Mouse (Mus musculus) hindbrain, embryonic 13.5 days (tissue): ENCODE results near the gene Lrr1. TPM values are rescaled to one million over a fixed set of nuclear protein-coding genes. Genes with fewer than 3 reads are reported as not detected.
"Not testable (repeated sequence)": the region's sequence is repeated elsewhere in the genome, so short reads cannot be mapped to it uniquely, and the experiment has no call there.

ENCODE experiments used
- ATAC-seq: fragments of 200-750 bp; cut with Nextera tagmentation; 2 replicates; pipeline ENCODE4 v1.8.0; 2017; ENCODE audit warnings: moderate TSS enrichment; ENCODE audit not compliant: low FRiP score
- H3K27ac ChIP-seq: fragments of 300-500 bp; sonication (generic); 2 replicates; pipeline ENCODE4 v1.5.1; 2015; ENCODE audit warnings: inconsistent platforms, mild to moderate bottlenecking, moderate library complexity
- H3K27me3 ChIP-seq: fragments of 300-500 bp; sonication (generic); 2 replicates; pipeline ENCODE4 v1.6.1; 2015; ENCODE audit warnings: mild to moderate bottlenecking, inconsistent platforms
- H3K36me3 ChIP-seq: fragments of 300-500 bp; sonication (generic); 2 replicates; pipeline ENCODE4 v1.6.1; 2015; ENCODE audit warnings: mild to moderate bottlenecking, inconsistent platforms
- H3K4me1 ChIP-seq: fragments of 300-500 bp; sonication (generic); replicated peaks from 2 replicates; pipeline ENCODE4 v1.6.1; 2015; ENCODE audit warnings: inconsistent platforms
- H3K4me2 ChIP-seq: fragments of 300-500 bp; sonication (generic); 2 replicates; pipeline ENCODE4 v1.6.1; 2015; ENCODE audit warnings: inconsistent platforms, mild to moderate bottlenecking, moderate library complexity
- H3K4me3 ChIP-seq: fragments of 300-500 bp; sonication (generic); 2 replicates; pipeline ENCODE4 v1.5.1; 2015; ENCODE audit warnings: mild to moderate bottlenecking, inconsistent platforms
- H3K9ac ChIP-seq: fragments of 300-500 bp; sonication (generic); 2 replicates; pipeline ENCODE4 v1.6.1; 2015; ENCODE audit warnings: mild to moderate bottlenecking, inconsistent platforms
- H3K9me3 ChIP-seq: fragments of 300-500 bp; sonication (generic); 2 replicates; pipeline ENCODE4 v1.6.1; 2016; ENCODE audit warnings: inconsistent platforms
- WGBS: fragments of 180-500 bp; shearing (Covaris S2); methylation state at CpG from one replicate; pipeline ENCODE4 v1.1.7; 2015; 5-methylcytosine and 5-hydroxymethylcytosine counted together
- polyA plus RNA-seq: library from polyadenylated mRNA; unstranded; fragments of >200 nt; fragmentation: Nextera tagmentation; extraction: Ambion mirVana; gene quantifications from 2 replicates; pipeline ENCODE4 v1.2.1, GENCODE M21; 2015

Lrr1 gene
- polyA plus RNA-seq, 1 experiment from 2014 or later: 5.5 TPM

GRCm38 (mm10) chr12:69143460-69143859 lies 25.2 kb upstream of the Lrr1 start:
- no peaks in the 10 kb centered on the region for H3K9me3 ChIP-seq
- H3K27me3 ChIP-seq: no peaks in the 10 kb centered on the region
- no peak overlapping the region for H3K27ac ChIP-seq
- H3K4me3 ChIP-seq: no peak overlapping the region
- no peak for ATAC-seq
- no peaks in the 10 kb centered on the region for H3K36me3 ChIP-seq
- H3K4me1 ChIP-seq: no peaks in the 10 kb centered on the region
- no peak overlapping the region for H3K4me2 ChIP-seq
- no peak overlapping the region for H3K9ac ChIP-seq
- WGBS: 73% methylated on average over 6 of the region's 6 CpGs

DNA sequence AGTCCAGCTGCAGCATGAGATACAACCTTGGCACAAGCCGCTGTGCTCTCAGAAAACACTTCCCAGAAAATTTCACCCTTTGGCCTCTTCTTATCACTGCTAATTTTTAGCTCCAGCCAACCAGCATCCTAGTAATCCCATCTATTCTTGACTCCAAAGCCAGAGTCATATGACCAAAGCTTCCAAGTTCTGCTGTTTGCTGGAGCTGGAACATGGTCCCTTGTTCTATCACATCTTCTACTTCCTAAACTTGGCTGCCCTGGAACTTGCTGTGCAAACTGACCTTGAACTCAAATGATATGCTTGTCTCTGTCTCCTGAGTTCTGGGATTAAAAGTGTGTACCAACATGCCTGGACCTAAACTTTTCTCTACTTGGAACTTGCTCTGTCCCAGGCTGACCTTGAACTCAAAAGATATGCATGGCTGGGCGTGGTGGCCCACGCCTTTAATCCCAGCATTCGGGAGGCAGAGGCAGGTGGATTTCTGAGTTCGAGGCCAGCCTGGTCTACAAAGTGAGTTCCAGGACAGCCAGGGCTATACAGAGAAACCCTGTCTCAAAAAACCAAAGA lies 21.4 kb upstream of the Lrr1 start:
- Histone ChIP-seq H3K36me3 (no peaks in the 10 kb centered on the region), H3K4me3 (no peak overlapping the region), H3K27me3 (no peaks in the 10 kb centered on the region), H3K4me2 (no peak overlapping the region), H3K9me3 (no peaks in the 10 kb centered on the region), H3K9ac (no peak overlapping the region), H3K4me1 (no peaks in the 10 kb centered on the region), H3K27ac (no peak overlapping the region)
- WGBS: 97% methylated on average over 5 of the region's 5 CpGs
- no peak for ATAC-seq

GRCm38 (mm10) chr12:69150049-69150448 lies 18.6 kb upstream of the Lrr1 start:
- WGBS: 74% methylated on average over 13 of the region's 13 CpGs
- Histone ChIP-seq H3K9me3 (no peaks in the 10 kb centered on the region), H3K27ac (peak overlapping the region; percentile 10; the same call in 1 of the 2 replicates), H3K9ac (no peak overlapping the region), H3K4me2 (peak overlapping the region; percentile 31), H3K4me3 (no peak overlapping the region), H3K4me1 (no peaks in the 10 kb centered on the region), H3K27me3 (no peaks in the 10 kb centered on the region), H3K36me3 (peaks cover 2% of the 10 kb centered on the region; the same call in 1 of the 2 replicates)
- ATAC-seq: peak; percentile 62; the same call in 1 of the 2 replicates

DNA sequence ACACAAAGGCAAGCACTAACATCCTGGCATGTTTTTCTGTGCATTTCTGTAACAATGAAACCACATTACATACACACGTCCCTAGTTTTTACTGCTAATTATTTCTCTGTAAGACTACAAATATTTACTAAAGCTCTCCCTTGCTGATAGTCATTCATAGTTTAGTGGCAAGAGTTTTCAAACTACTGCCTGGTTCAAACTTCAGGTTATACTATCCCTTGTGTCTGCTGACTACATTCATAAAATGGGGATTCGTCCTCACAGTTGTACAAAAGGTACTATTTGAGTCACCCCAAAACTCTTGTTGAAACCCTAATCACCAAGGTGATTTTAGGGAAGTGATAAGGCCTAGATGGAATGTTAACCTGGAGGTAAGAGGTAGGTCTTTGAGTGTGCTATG lies 12.7 kb upstream of the Lrr1 start:
- H3K4me3 ChIP-seq: no peak overlapping the region
- no peak overlapping the region for H3K27ac ChIP-seq

GRCm38 (mm10) chr12:69156436-69156835 lies 12.2 kb upstream of the Lrr1 start:
- H3K4me3 ChIP-seq: no peak overlapping the region
- WGBS: 79% methylated on average over 4 of the region's 4 CpGs
- H3K27ac ChIP-seq: no peak overlapping the region
- no peak for ATAC-seq
- peaks cover 24% of the 10 kb centered on the region for H3K36me3 ChIP-seq
- H3K9ac ChIP-seq: no peak overlapping the region
- H3K27me3 ChIP-seq: no peaks in the 10 kb centered on the region
- H3K4me2 ChIP-seq: no peak overlapping the region
- no peaks in the 10 kb centered on the region for H3K9me3 ChIP-seq
- peaks cover 15% of the 10 kb centered on the region for H3K4me1 ChIP-seq

More for the DNA sequence above, 12.7 kb upstream of the Lrr1 start:
- 85% methylated on average over 2 of the region's 2 CpGs for WGBS
- Histone ChIP-seq H3K4me1 (peaks cover 15% of the 10 kb centered on the region), H3K4me2 (no peak overlapping the region), H3K36me3 (peaks cover 24% of the 10 kb centered on the region), H3K9ac (no peak overlapping the region), H3K27me3 (no peaks in the 10 kb centered on the region), H3K9me3 (no peaks in the 10 kb centered on the region)
- no peak for ATAC-seq

DNA sequence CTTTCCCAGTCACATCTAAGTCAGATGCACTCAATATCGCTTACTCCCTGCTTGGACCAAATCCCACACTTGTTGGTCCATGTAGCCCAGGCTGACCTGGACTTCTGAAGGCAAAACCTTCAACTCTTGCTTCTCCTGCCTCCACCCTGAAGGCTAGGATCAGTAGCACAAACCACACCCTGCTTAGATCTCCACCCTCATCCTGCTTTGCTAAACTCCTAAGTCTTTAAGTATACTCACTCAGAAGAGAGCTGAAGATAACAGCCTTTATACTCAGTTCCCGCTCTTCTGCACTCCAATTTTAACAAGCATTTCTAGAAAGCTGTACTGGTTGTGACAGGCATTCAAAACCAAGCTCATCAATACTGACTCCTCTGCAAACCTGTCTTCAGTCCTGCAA lies 11.5 kb upstream of the Lrr1 start:
- ATAC-seq: no peak
- Histone ChIP-seq H3K9me3 (no peaks in the 10 kb centered on the region), H3K4me2 (peak overlapping the region; percentile 75; the same call in 1 of the 2 replicates), H3K27me3 (no peaks in the 10 kb centered on the region), H3K9ac (no peak overlapping the region), H3K4me3 (peak overlapping the region; percentile 72; the same call in 1 of the 2 replicates), H3K36me3 (peaks cover 24% of the 10 kb centered on the region), H3K27ac (no peak overlapping the region), H3K4me1 (peaks cover 15% of the 10 kb centered on the region)
- WGBS: 95% methylated on average over 2 of the region's 2 CpGs

GRCm38 (mm10) chr12:69158366-69158764 lies 10.2 kb upstream of the Lrr1 start:
- H3K4me3 ChIP-seq: peak overlapping the region; percentile 72
- H3K27me3 ChIP-seq: no peaks in the 10 kb centered on the region
- no peaks in the 10 kb centered on the region for H3K9me3 ChIP-seq
- H3K36me3 ChIP-seq: peaks cover 24% of the 10 kb centered on the region
- peak overlapping the region; percentile 75 for H3K4me2 ChIP-seq
- H3K4me1 ChIP-seq: peaks cover 15% of the 10 kb centered on the region
- under 1% methylated on average over 19 of the region's 19 CpGs for WGBS
- ATAC-seq: no peak
- peak overlapping the region; percentile 96 for H3K27ac ChIP-seq
- peak overlapping the region; percentile 91 for H3K9ac ChIP-seq

- Histone ChIP-seq H3K36me3 (peaks cover 24% of the 10 kb centered on the region), H3K4me3 (peak within 1 kb of the TSS; percentile 72), H3K9ac (peak within 1 kb of the TSS; percentile 91), H3K4me2 (peak within 1 kb of the TSS; percentile 75), H3K4me1 (peaks cover 15% of the 10 kb centered on the region), H3K27ac (peak within 1 kb of the TSS; percentile 96)
- H3K27me3 ChIP-seq, H3K9me3 ChIP-seq: not testable (repeated sequence)
- ATAC-seq: peak; percentile 99
- under 1% methylated on average over 59 of the region's 68 CpGs for WGBS
Measured at GRCm38 (mm10) chr12:69158765-69159577, 9.6 kb upstream of the Lrr1 start, which contains the start of gene Rps29. Rps29 (minus strand) TSS chr12:69159186.

GRCm38 (mm10) chr12:69159578-69159940 lies 9.1 kb upstream of the Lrr1 start:
- no peak overlapping the region for H3K27ac ChIP-seq
- no peaks in the 10 kb centered on the region for H3K9me3 ChIP-seq
- H3K9ac ChIP-seq: no peak overlapping the region
- peaks cover 15% of the 10 kb centered on the region for H3K4me1 ChIP-seq
- H3K27me3 ChIP-seq: no peaks in the 10 kb centered on the region
- peaks cover 24% of the 10 kb centered on the region for H3K36me3 ChIP-seq
- H3K4me2 ChIP-seq: peak overlapping the region; percentile 30
- H3K4me3 ChIP-seq: peak overlapping the region; percentile 19
- WGBS: 6% methylated on average over 9 of the region's 9 CpGs
- ATAC-seq: no peak; the same call in 1 of the 2 replicates

DNA sequence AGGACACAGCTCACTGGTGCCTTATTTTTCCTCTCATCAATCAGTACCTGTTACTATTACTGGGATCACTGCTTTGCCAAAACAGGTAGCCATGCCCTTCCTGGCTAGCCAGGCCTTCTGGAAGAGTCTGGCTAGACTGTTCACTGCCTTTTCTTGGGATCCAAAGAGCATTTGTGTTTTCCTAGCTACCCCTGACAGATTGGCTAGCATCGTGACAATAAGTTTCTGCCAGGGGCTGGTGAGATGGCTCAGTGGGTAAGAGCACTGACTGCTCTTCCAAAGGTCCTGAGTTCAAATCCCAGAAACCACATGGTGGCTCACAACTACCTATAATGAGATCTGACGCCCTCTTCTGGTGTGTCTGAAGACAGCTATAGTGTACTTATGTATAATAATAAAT lies 7.9 kb upstream of the Lrr1 start:
- not testable (repeated sequence) for H3K9me3 ChIP-seq, H3K4me2 ChIP-seq, H3K27ac ChIP-seq, H3K9ac ChIP-seq, ATAC-seq, H3K4me3 ChIP-seq, H3K27me3 ChIP-seq
- Histone ChIP-seq H3K4me1 (peaks cover 15% of the 10 kb centered on the region), H3K36me3 (peaks cover 18% of the 10 kb centered on the region)
- 83% methylated on average over 2 of the region's 2 CpGs for WGBS

DNA sequence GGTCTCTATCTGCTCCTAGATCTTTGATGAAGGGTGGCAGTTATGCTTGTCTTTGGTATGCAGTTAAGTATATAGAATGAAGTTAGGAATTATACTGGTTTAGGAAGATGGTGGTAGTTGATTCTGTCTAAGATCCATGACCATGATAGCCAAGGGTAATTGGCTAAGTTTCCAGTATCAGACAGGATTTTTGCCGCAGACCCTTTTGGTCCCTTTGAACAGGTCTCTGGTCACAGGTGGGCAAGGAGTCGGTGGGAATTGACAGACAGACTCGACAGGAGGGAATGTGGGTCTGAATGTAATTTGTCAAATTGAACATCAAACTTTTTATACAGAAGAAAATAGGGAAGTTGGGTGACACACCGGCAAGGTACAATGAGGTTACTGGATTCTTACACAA lies 5.0 kb upstream of the Lrr1 start:
- not testable (repeated sequence) for ATAC-seq, H3K27me3 ChIP-seq, H3K9ac ChIP-seq, H3K36me3 ChIP-seq, H3K4me2 ChIP-seq, H3K4me3 ChIP-seq, H3K9me3 ChIP-seq, H3K27ac ChIP-seq, H3K4me1 ChIP-seq
- 89% methylated on average over 4 of the region's 4 CpGs for WGBS

DNA sequence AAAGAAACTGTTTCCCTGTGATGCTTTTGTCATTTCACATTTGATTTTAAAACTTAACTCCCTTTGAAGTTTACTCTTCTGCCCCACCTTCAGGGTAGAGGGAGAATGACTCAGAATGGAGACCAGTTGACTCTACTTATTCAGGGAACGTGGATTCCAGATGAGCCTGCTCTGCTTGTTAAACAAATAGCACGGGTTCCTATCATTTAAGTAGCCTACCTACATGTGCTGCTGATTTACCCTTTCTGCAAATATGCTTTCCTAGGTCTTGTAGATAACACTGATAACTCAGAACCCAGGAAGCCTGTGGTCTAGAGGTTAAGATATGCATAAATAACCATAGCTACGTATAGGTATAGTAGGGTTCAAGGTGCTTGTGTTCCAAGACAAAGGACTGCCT lies 3.7 kb upstream of the Lrr1 start:
- no peak for ATAC-seq
- Histone ChIP-seq H3K9me3 (no peaks in the 10 kb centered on the region), H3K36me3 (no peaks in the 10 kb centered on the region), H3K9ac (no peak overlapping the region), H3K27ac (no peak overlapping the region), H3K27me3 (no peaks in the 10 kb centered on the region), H3K4me1 (peaks cover 9% of the 10 kb centered on the region), H3K4me3 (no peak overlapping the region), H3K4me2 (no peak overlapping the region)
- WGBS: 64% methylated on average over 3 of the region's 3 CpGs
